Mouse (Mus musculus) liver, adult 2 months (tissue): ENCODE data around the gene H2-DMa.

Experiments used
- CTCF ChIP-seq: fragments of 200-500 bp; IDR thresholded peaks from 2 replicates; pipeline ENCODE4 v1.5.1; 2011; ENCODE audit warnings: low read depth, low read length, control low read depth
- POLR2A ChIP-seq: fragments of 200-500 bp; IDR thresholded peaks from 2 replicates; pipeline ENCODE4 v1.6.1; 2011; ENCODE audit warnings: low read length, control low read depth; ENCODE audit not compliant: insufficient read depth; ENCODE audit errors: extremely low read depth

DNA sequence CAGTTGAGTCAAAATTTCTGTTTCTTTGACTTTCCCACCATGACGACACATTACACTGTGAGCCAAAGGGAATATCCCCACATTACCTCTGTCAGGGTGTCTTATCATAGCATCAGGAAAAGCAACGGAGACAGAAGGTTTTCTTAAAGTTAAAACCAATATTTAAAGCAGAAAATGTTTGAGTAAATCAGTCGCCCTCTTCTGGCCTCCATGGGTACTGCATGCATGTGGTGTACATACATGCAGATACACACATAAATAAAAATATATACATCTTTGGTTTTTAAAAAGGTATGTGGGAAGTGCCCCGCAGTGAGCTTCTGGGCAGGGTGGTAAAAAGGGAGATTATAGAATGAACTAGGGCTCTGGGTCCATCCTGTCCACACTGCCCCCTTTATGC, 57.8 kb downstream of the H2-DMa start:
- TF ChIP-seq CTCF: no peak
- no peak for TF ChIP-seq POLR2A
